Mouse (Mus musculus) midbrain, embryonic 10.5 days (tissue): ENCODE measurements at regions not wholly inside any gene's neighbourhood (a gene's known extent, or its start where the extent isn't known, plus 50 kb on each side); places are given as distances from the start of the nearest gene placed in this dataset.

Source experiments
- DNase-seq: peaks from one replicate; pipeline ENCODE4 v3.0.0-alpha.2; 2017; ENCODE audit warnings: low spot score
- H3K27ac ChIP-seq: fragments of 300-500 bp; sonication (generic); replicated peaks from 2 replicates; pipeline ENCODE4 v1.5.1; 2016; ENCODE audit warnings: mild to moderate bottlenecking
- H3K27me3 ChIP-seq: fragments of 300-500 bp; sonication (generic); 2 replicates; pipeline ENCODE4 v1.6.1; 2016; ENCODE audit warnings: low read depth, mild to moderate bottlenecking; ENCODE audit not compliant: poor library complexity, severe bottlenecking
- H3K36me3 ChIP-seq: fragments of 300-500 bp; sonication (generic); 2 replicates; pipeline ENCODE4 v1.6.1; 2016; ENCODE audit warnings: mild to moderate bottlenecking, moderate library complexity
- H3K4me1 ChIP-seq: fragments of 300-500 bp; sonication (generic); 2 replicates; pipeline ENCODE4 v1.6.1; 2016
- H3K4me3 ChIP-seq: fragments of 300-500 bp; sonication (generic); 2 replicates; pipeline ENCODE4 v1.5.1; 2016; ENCODE audit warnings: mild to moderate bottlenecking, moderate library complexity
- H3K9me3 ChIP-seq: fragments of 300-500 bp; sonication (generic); replicated peaks from 2 replicates; pipeline ENCODE4 v1.6.1; 2016; ENCODE audit warnings: mild to moderate bottlenecking
- WGBS: fragments of 180-500 bp; shearing (Covaris S2); methylation state at CpG from one replicate; pipeline ENCODE4 v1.1.7; 2016; 5-methylcytosine and 5-hydroxymethylcytosine counted together

DNA sequence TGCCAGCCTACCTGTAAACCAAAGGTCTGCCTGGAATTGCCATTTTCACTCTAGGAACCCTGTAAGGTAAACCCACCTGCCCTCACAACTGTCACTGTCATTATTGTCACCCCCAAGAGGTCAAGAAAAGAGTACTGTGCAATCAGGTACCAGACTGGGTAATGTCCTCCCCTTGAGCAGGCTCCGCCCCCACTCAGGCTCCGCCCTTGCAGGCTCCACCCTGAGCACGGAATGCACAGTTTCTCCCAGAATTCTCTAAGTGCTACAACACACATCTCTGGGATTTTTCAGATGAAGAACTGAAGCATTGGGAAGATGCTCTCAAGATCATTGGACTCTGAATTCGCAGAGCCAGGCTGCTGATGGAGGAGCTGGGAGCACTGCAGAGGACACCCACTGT lies 178.9 kb downstream of the Gm19410 start:
- H3K4me3 ChIP-seq, result no peak overlapping the region
- DNase-seq, result no peak
- 90% methylated on average over 4 of the region's 4 CpGs for WGBS
- H3K4me1 ChIP-seq, result peaks cover 4% of the 10 kb centered on the region; the same call in 1 of the 2 replicates
- no peaks in the 10 kb centered on the region for H3K27me3 ChIP-seq
- no peaks in the 10 kb centered on the region for H3K36me3 ChIP-seq
- no peak overlapping the region for H3K27ac ChIP-seq
- H3K9me3 ChIP-seq, result no peaks in the 10 kb centered on the region

- Histone ChIP-seq H3K4me3 (no peak overlapping the region), H3K4me1 (peaks cover 4% of the 10 kb centered on the region; the same call in 1 of the 2 replicates), H3K9me3 (no peaks in the 10 kb centered on the region), H3K27ac (no peak overlapping the region), H3K27me3 (no peaks in the 10 kb centered on the region), H3K36me3 (no peaks in the 10 kb centered on the region)
- WGBS, result 72% methylated on average over 1 of the region's 1 CpGs
- no peak for DNase-seq
Measured at GRCm38 (mm10) chr8:35946539-35946940, 180.9 kb downstream of the Gm19410 start.

DNA sequence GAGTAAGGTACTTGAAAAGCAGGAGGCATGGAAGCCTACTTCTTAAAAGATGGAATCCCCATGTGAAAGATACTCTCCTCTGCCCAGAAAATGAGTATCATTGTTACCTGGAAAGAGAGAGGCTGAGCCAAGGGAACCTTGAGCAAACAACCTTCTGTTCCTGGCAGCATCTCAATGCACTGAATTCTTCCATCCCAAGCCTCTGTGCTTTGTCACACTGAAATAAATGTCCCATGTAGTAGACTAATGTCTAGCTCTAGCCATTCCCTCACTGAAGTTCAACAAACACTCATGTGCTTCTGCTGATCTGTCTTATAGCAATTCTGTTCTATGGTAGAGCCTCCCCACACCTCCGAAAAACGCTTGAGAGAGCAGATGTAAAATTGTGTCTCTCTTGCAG lies 182.6 kb downstream of the Gm19410 start:
- Histone ChIP-seq H3K27me3 (no peaks in the 10 kb centered on the region), H3K36me3 (no peaks in the 10 kb centered on the region), H3K27ac (no peak overlapping the region), H3K4me1 (peaks cover 4% of the 10 kb centered on the region; the same call in 1 of the 2 replicates), H3K9me3 (no peaks in the 10 kb centered on the region), H3K4me3 (no peak overlapping the region)
- 90% methylated on average over 2 of the region's 2 CpGs for WGBS
- no peak for DNase-seq

- DNase-seq, result no peak
- H3K36me3 ChIP-seq, result no peaks in the 10 kb centered on the region
- 77% methylated on average over 9 of the region's 9 CpGs for WGBS
- H3K27me3 ChIP-seq, result no peaks in the 10 kb centered on the region
- H3K27ac ChIP-seq, result no peak overlapping the region
- H3K9me3 ChIP-seq, result no peaks in the 10 kb centered on the region
- H3K4me3 ChIP-seq, result no peak overlapping the region
- H3K4me1 ChIP-seq, result peaks cover 4% of the 10 kb centered on the region; the same call in 1 of the 2 replicates
Measured at GRCm38 (mm10) chr8:35948751-35949183, 183.2 kb downstream of the Gm19410 start.

- Histone ChIP-seq H3K4me3 (no peak overlapping the region), H3K27me3 (no peaks in the 10 kb centered on the region), H3K27ac (no peak overlapping the region), H3K36me3 (no peaks in the 10 kb centered on the region), H3K4me1 (peaks cover 21% of the 10 kb centered on the region), H3K9me3 (no peaks in the 10 kb centered on the region)
- DNase-seq, result no peak
- 94% methylated on average over 2 of the region's 2 CpGs for WGBS
Measured at GRCm38 (mm10) chr8:35955506-35955905, 189.9 kb downstream of the Gm19410 start.

DNA sequence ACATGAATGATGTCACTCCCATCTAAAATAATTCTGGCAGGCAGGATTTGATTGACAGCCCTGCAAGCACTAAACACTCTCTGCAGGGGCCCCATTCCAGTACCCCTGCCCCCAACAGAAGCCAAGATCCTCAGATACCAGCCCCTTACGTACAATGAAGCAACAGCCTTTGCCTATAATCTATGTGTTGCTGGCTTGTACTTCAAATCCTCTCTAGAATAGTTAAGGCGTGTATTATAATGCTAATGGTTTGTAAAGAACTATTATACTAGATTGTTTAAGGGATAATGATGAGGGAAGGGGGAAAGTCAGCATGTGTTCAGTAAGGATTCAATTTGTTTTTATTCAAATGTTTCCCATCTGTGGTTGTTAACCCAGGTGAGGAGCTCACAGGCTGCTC lies 190.7 kb downstream of the Gm19410 start:
- H3K9me3 ChIP-seq, result no peaks in the 10 kb centered on the region
- no peak overlapping the region for H3K4me3 ChIP-seq
- DNase-seq, result no peak
- H3K27ac ChIP-seq, result no peak overlapping the region
- no peaks in the 10 kb centered on the region for H3K27me3 ChIP-seq
- H3K4me1 ChIP-seq, result peaks cover 21% of the 10 kb centered on the region
- 31% methylated on average over 2 of the region's 2 CpGs for WGBS
- no peaks in the 10 kb centered on the region for H3K36me3 ChIP-seq

- Histone ChIP-seq H3K4me1 (peaks cover 28% of the 10 kb centered on the region), H3K27ac (no peak overlapping the region), H3K9me3 (no peaks in the 10 kb centered on the region), H3K27me3 (no peaks in the 10 kb centered on the region), H3K4me3 (no peak overlapping the region), H3K36me3 (no peaks in the 10 kb centered on the region)
- 68% methylated on average over 4 of the region's 4 CpGs for WGBS
- no peak for DNase-seq
Measured at GRCm38 (mm10) chr8:35959201-35959600, 193.6 kb downstream of the Gm19410 start.

DNA sequence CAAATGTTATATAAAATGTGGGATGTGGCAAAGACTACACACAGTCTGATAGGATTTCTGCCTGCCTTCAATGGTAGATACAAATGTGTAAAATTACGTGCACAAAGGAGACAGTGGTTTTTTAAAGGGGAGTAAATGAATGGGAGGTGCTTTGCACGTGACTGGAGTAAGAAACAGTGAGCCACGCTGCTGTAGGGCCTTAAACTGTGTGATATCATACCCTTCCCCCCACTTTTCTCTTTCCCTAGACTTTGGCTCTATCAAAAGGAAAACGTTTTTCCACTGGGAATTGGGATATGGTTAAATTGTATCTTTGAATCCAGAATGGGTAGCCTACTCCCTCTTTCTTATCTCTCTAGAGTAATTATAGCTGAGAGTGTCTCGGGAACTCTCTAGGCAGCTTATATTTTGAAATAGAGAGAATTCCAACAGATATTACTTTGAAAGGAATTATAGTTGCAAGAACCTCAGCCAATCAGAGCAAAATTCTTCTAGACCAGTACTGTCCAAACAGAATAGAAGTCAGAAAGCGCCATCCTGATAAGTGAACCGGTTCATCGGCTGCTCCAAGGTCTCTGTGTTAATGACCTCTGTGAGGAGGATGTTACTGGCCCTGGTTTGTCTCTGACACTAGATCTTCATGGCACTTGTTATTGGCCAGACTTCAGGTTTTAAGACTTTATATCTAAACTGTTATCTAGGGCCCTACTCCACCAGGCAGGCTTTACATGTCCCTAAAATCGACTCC lies 195.5 kb downstream of the Gm19410 start:
- no peaks in the 10 kb centered on the region for H3K9me3 ChIP-seq
- no peaks in the 10 kb centered on the region for H3K27me3 ChIP-seq
- H3K4me1 ChIP-seq, result peaks cover 23% of the 10 kb centered on the region
- no peak overlapping the region for H3K4me3 ChIP-seq
- H3K36me3 ChIP-seq, result no peaks in the 10 kb centered on the region
- DNase-seq, result no peak
- H3K27ac ChIP-seq, result no peak overlapping the region
- WGBS, result 80% methylated on average over 9 of the region's 9 CpGs

GRCm38 (mm10) chr8:35961615-35962220 lies 196.1 kb downstream of the Gm19410 start:
- H3K27me3 ChIP-seq, result no peaks in the 10 kb centered on the region
- peaks cover 16% of the 10 kb centered on the region for H3K4me1 ChIP-seq
- no peak for DNase-seq
- no peaks in the 10 kb centered on the region for H3K9me3 ChIP-seq
- H3K36me3 ChIP-seq, result no peaks in the 10 kb centered on the region
- no peak overlapping the region for H3K4me3 ChIP-seq
- H3K27ac ChIP-seq, result no peak overlapping the region
- 67% methylated on average over 20 of the region's 20 CpGs for WGBS

GRCm38 (mm10) chr8:35964932-35965331 lies 199.3 kb downstream of the Gm19410 start:
- DNase-seq, result no peak
- H3K27me3 ChIP-seq, result no peaks in the 10 kb centered on the region
- no peaks in the 10 kb centered on the region for H3K9me3 ChIP-seq
- 53% methylated on average over 1 of the region's 1 CpGs for WGBS
- no peak overlapping the region for H3K4me3 ChIP-seq
- peaks cover 11% of the 10 kb centered on the region for H3K4me1 ChIP-seq
- no peaks in the 10 kb centered on the region for H3K36me3 ChIP-seq
- H3K27ac ChIP-seq, result no peak overlapping the region

DNA sequence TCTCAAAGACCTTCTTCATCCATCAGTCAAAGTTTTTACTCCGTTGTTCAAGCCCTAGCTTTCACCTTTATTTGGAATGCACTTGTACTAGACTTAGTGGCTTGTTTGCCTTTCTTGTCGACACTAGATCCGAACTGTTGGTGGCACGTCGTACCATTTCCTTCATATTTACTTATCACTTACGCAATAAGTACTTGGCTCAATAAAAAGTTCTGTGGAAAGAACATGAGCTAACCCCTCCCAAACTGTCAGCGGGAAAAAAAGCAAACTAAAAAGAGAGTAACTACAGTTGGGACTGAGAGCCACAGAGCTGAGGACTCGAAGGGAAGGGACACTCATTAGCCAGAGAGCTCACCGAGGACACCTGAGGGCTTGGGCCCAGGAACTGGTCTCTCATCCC lies 202.8 kb downstream of the Gm19410 start:
- H3K27me3 ChIP-seq, result no peaks in the 10 kb centered on the region
- no peak overlapping the region for H3K27ac ChIP-seq
- no peak for DNase-seq
- H3K9me3 ChIP-seq, result no peaks in the 10 kb centered on the region
- 89% methylated on average over 9 of the region's 9 CpGs for WGBS
- H3K4me3 ChIP-seq, result no peak overlapping the region
- no peaks in the 10 kb centered on the region for H3K36me3 ChIP-seq
- 0 out of 2 replicates have a peak, but pooled peaks cover 4% of the 10 kb centered on the region for H3K4me1 ChIP-seq

DNA sequence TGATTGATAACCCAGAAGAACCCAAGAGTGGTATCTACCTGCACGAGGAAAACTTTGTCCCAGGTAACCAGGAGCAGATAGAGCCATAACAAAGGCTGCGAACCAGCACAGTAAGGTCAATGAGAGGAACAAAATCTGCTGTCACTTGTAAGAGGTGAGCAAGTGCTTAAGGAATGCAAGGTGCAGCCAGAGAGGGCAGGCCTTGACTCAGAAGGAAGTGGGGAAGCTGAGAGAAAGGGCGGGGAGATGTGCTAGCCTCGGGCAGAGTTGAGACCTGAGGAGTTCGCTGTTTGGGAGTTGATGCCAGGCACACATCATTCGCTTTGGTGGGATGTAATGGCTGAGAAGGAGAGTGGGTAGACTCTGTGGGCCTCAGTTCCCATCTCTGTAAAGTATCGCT lies 205.5 kb downstream of the Gm19410 start:
- no peaks in the 10 kb centered on the region for H3K4me1 ChIP-seq
- no peaks in the 10 kb centered on the region for H3K9me3 ChIP-seq
- no peak overlapping the region for H3K4me3 ChIP-seq
- no peak for DNase-seq
- no peak overlapping the region for H3K27ac ChIP-seq
- H3K27me3 ChIP-seq, result no peaks in the 10 kb centered on the region
- 94% methylated on average over 7 of the region's 7 CpGs for WGBS
- H3K36me3 ChIP-seq, result no peaks in the 10 kb centered on the region

GRCm38 (mm10) chr8:35974323-35975029 lies 208.9 kb downstream of the Gm19410 start:
- H3K4me3 ChIP-seq, result no peak overlapping the region
- no peaks in the 10 kb centered on the region for H3K27me3 ChIP-seq
- H3K27ac ChIP-seq, result no peak overlapping the region
- H3K4me1 ChIP-seq, result no peaks in the 10 kb centered on the region
- WGBS, result 84% methylated on average over 10 of the region's 10 CpGs
- no peaks in the 10 kb centered on the region for H3K36me3 ChIP-seq
- no peaks in the 10 kb centered on the region for H3K9me3 ChIP-seq
- DNase-seq, result no peak
